Comparison of ENCODE assay signal across 15 mouse cellular contexts in genomic region chr19:14499835-14500425, GRCm38 (mm10).
"Had no signal": no experiment of that assay in that cellular context is flagged by ENCODE, and none has a peak within 500 bp of the region (broad histone marks: within the 10 kb centered on the region; RNA-seq: fewer than 3 reads in every experiment).

No protein-coding gene starts in this region.

- H3K27ac ChIP-seq: kidney, embryonic 15.5 days; limb, embryonic 13.5 days; liver, embryonic 14.5 days; midbrain, embryonic 15.5 days; neural tube, embryonic 12.5 days had no signal

- H3K4me3 ChIP-seq: kidney, embryonic 15.5 days; limb, embryonic 13.5 days; megakaryocyte, embryonic 14.5 days; midbrain, embryonic 15.5 days; neural tube, embryonic 12.5 days had no signal

- DNase-seq: kidney, adult 2 months; kidney, postnatal 14 days; layer of hippocampus, adult 9-11 months; layer of hippocampus, postnatal 36 days; left cerebral cortex, postnatal 4 days; lung, adult 18-20 months; lung, postnatal 4 days; thymus, adult 18-20 months; thymus, postnatal 25 days had no signal
